Mouse (Mus musculus): ENCODE results near the gene Gsg1. TPM values are rescaled to one million over a fixed set of nuclear protein-coding genes. Genes with fewer than 3 reads are reported as not detected.

The Gsg1 gene
- polyA plus RNA-seq, 1 experiment from 2014 or later = 0.44 TPM

GRCm38 (mm10) chr6:135276474-135277295 is 22.5 kb upstream of the Gsg1 start:
- Histone ChIP-seq H3K36me3 (no peaks in the 10 kb centered on the region), H3K9me3 (no peaks in the 10 kb centered on the region), H3K4me1 (peaks cover 12% of the 10 kb centered on the region), H3K4me2 (replicated peaks) (no peak overlapping the region), H3K27me3 (replicated peaks) (no peaks in the 10 kb centered on the region), H3K9ac (no peak overlapping the region), H3K27ac (no peak overlapping the region), H3K4me3 (no peak overlapping the region)
- no peak for ATAC-seq (ENCODE audit: low FRiP score, low read depth)
- WGBS = 77% methylated on average over 6 of the region's 6 CpGs

DNA sequence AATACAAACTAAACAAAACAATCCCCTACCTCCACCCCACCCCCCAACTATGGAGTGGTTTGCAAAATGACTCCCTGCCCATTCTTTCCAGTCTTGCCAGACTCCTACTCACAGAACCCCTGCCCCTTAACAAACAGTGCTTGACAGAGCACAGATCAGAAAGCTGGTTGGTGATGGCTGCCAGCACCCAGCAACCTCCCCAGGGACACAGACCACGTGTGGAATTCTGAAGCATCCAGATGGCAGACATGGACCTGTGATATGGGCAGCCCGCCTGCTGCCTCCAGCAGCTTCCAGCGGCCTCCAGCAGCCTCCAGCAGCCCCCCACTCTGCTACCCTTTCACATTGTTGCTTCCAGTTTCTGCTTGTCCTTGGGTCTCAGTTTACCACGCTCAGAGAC is 21.1 kb upstream of the Gsg1 start:
- H3K9me3 ChIP-seq = no peaks in the 10 kb centered on the region
- peaks cover 11% of the 10 kb centered on the region for H3K4me1 ChIP-seq
- no peaks in the 10 kb centered on the region for H3K27me3 ChIP-seq (replicated peaks)
- H3K27ac ChIP-seq = no peak overlapping the region
- WGBS = 74% methylated on average over 4 of the region's 4 CpGs
- H3K36me3 ChIP-seq = no peaks in the 10 kb centered on the region
- H3K9ac ChIP-seq = no peak overlapping the region
- no peak overlapping the region for H3K4me3 ChIP-seq
- no peak overlapping the region for H3K4me2 ChIP-seq (replicated peaks)
- ATAC-seq (ENCODE audit: low FRiP score, low read depth) = no peak

DNA sequence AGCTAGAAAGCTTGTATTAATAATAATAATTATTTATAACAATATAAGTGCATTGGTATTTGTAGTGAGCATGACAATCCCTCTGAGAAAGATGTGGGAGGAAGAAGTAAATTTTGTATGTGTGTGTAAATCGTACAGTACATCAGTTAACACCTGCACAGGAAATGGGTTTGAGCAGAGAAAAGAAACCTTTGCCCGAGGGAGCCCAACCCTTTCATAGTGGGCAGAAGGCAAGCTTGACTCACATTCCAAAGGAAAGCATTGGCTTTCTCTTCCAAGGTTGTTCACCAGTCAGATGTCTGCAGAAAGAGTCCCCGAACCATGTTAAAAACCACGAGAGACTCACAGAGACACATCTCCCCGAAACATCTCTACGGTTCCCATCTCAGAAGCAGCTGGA is 18.9 kb upstream of the Gsg1 start:
- ATAC-seq (ENCODE audit: low FRiP score, low read depth) = no peak
- H3K27ac ChIP-seq = no peak overlapping the region
- no peak overlapping the region for H3K4me2 ChIP-seq (replicated peaks)
- no peaks in the 10 kb centered on the region for H3K4me1 ChIP-seq
- H3K4me3 ChIP-seq = no peak overlapping the region
- no peak overlapping the region for H3K9ac ChIP-seq
- 93% methylated on average over 6 of the region's 6 CpGs for WGBS
- H3K9me3 ChIP-seq = no peaks in the 10 kb centered on the region
- no peaks in the 10 kb centered on the region for H3K27me3 ChIP-seq (replicated peaks)
- H3K36me3 ChIP-seq = no peaks in the 10 kb centered on the region

GRCm38 (mm10) chr6:135271761-135272160 is 17.6 kb upstream of the Gsg1 start:
- H3K4me1 ChIP-seq = no peaks in the 10 kb centered on the region

DNA sequence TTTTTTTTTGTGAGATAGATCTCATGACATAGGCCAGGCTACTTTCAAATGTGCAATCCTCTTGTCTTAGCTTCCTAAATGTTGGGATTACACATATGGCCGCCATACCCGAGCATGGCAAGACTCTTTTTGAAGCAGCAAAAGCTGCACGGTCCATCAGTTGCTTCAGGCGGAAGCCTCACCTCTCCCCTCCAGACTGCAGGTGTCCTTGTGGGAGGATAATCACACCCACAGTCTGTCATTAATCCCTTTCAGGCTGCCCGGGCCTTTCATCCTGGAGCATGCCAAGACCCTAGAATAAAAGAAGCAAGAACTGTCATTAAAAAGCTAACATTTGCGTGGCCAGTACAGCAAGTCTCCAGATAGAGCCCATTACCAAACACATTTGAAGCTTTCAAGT is 15.5 kb upstream of the Gsg1 start:
- Histone ChIP-seq H3K27me3 (replicated peaks) (no peaks in the 10 kb centered on the region), H3K9me3 (no peaks in the 10 kb centered on the region), H3K4me3 (no peak overlapping the region), H3K4me2 (replicated peaks) (no peak overlapping the region), H3K36me3 (no peaks in the 10 kb centered on the region), H3K4me1 (no peaks in the 10 kb centered on the region), H3K27ac (no peak overlapping the region), H3K9ac (no peak overlapping the region)
- ATAC-seq (ENCODE audit: low FRiP score, low read depth) = no peak
- WGBS = 36% methylated on average over 6 of the region's 6 CpGs

More at GRCm38 (mm10) chr6:135271761-135272160, 17.6 kb upstream of the Gsg1 start:
- Histone ChIP-seq H3K9me3 (no peaks in the 10 kb centered on the region), H3K27ac (no peak overlapping the region), H3K36me3 (no peaks in the 10 kb centered on the region), H3K4me2 (replicated peaks) (no peak overlapping the region), H3K9ac (no peak overlapping the region), H3K27me3 (replicated peaks) (no peaks in the 10 kb centered on the region), H3K4me3 (no peak overlapping the region)
- WGBS = 61% methylated on average over 2 of the region's 2 CpGs
- no peak for ATAC-seq (ENCODE audit: low FRiP score, low read depth)

GRCm38 (mm10) chr6:135268392-135268791 is 14.2 kb upstream of the Gsg1 start:
- no peak overlapping the region for H3K9ac ChIP-seq
- H3K27me3 ChIP-seq (replicated peaks) = no peaks in the 10 kb centered on the region
- ATAC-seq (ENCODE audit: low FRiP score, low read depth) = no peak
- no peak overlapping the region for H3K4me3 ChIP-seq
- no peaks in the 10 kb centered on the region for H3K4me1 ChIP-seq
- no peaks in the 10 kb centered on the region for H3K9me3 ChIP-seq
- no peaks in the 10 kb centered on the region for H3K36me3 ChIP-seq
- H3K4me2 ChIP-seq (replicated peaks) = no peak overlapping the region
- no peak overlapping the region for H3K27ac ChIP-seq

DNA sequence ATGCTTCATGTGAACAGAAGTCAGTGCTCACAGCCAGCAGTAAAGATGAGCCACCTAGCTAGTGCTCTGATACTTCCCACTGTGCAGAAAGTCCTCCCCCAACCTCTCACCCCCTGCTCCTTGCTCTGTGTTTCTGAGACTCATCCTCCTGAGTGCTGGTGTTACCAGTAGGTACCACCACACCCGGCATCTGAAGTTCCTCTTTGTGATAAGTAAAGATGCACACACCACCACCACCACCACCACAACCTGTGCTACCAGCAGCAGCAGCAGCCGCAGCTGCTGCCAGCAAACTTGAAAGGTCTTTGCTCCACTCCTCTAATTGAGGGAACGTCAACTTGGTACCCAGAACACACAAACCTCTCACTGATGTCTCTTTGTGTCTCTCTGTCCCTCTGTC is 13.1 kb upstream of the Gsg1 start:
- WGBS = 74% methylated on average over 3 of the region's 3 CpGs
- Histone ChIP-seq H3K4me3 (no peak overlapping the region), H3K9me3 (no peaks in the 10 kb centered on the region), H3K4me1 (no peaks in the 10 kb centered on the region), H3K9ac (no peak overlapping the region), H3K27me3 (replicated peaks) (no peaks in the 10 kb centered on the region), H3K4me2 (replicated peaks) (no peak overlapping the region), H3K27ac (no peak overlapping the region), H3K36me3 (no peaks in the 10 kb centered on the region)
- no peak for ATAC-seq (ENCODE audit: low FRiP score, low read depth)

- 97% methylated on average over 1 of the region's 1 CpGs for WGBS
- no peak overlapping the region for H3K4me2 ChIP-seq (replicated peaks)
- H3K4me3 ChIP-seq = no peak overlapping the region
- no peak overlapping the region for H3K9ac ChIP-seq
- H3K4me1 ChIP-seq = no peaks in the 10 kb centered on the region
- no peaks in the 10 kb centered on the region for H3K9me3 ChIP-seq
- ATAC-seq (ENCODE audit: low FRiP score, low read depth) = no peak
- no peaks in the 10 kb centered on the region for H3K36me3 ChIP-seq
- no peak overlapping the region for H3K27ac ChIP-seq
- no peaks in the 10 kb centered on the region for H3K27me3 ChIP-seq (replicated peaks)
These were observed 11.9 kb upstream of the Gsg1 start for GRCm38 (mm10) chr6:135266056-135266455.

GRCm38 (mm10) chr6:135264136-135264535 is 10.0 kb upstream of the Gsg1 start:
- Histone ChIP-seq H3K9ac (no peak overlapping the region), H3K4me2 (replicated peaks) (no peak overlapping the region), H3K27ac (no peak overlapping the region), H3K36me3 (no peaks in the 10 kb centered on the region), H3K9me3 (no peaks in the 10 kb centered on the region), H3K27me3 (replicated peaks) (no peaks in the 10 kb centered on the region), H3K4me3 (no peak overlapping the region), H3K4me1 (no peaks in the 10 kb centered on the region)
- ATAC-seq (ENCODE audit: low FRiP score, low read depth) = no peak
- 93% methylated on average over 6 of the region's 6 CpGs for whole genome bisulfite sequencing

GRCm38 (mm10) chr6:135262565-135262964 is 8.4 kb upstream of the Gsg1 start:
- Histone ChIP-seq H3K4me3 (no peak overlapping the region), H3K27ac (no peak overlapping the region), H3K4me2 (replicated peaks) (no peak overlapping the region), H3K36me3 (no peaks in the 10 kb centered on the region), H3K9me3 (no peaks in the 10 kb centered on the region), H3K4me1 (no peaks in the 10 kb centered on the region), H3K9ac (no peak overlapping the region), H3K27me3 (replicated peaks) (no peaks in the 10 kb centered on the region)
- WGBS = 75% methylated on average over 2 of the region's 2 CpGs
- no peak for ATAC-seq (ENCODE audit: low FRiP score, low read depth)

- Histone ChIP-seq H3K4me2 (replicated peaks) (no peak overlapping the region), H3K27ac (no peak overlapping the region), H3K9me3 (no peaks in the 10 kb centered on the region), H3K9ac (no peak overlapping the region), H3K36me3 (no peaks in the 10 kb centered on the region), H3K4me1 (no peaks in the 10 kb centered on the region), H3K4me3 (no peak overlapping the region), H3K27me3 (replicated peaks) (no peaks in the 10 kb centered on the region)
- ATAC-seq (ENCODE audit: low FRiP score, low read depth) = no peak
- WGBS = 89% methylated on average over 9 of the region's 9 CpGs
These were observed 7.0 kb upstream of the Gsg1 start for GRCm38 (mm10) chr6:135261124-135261523.

DNA sequence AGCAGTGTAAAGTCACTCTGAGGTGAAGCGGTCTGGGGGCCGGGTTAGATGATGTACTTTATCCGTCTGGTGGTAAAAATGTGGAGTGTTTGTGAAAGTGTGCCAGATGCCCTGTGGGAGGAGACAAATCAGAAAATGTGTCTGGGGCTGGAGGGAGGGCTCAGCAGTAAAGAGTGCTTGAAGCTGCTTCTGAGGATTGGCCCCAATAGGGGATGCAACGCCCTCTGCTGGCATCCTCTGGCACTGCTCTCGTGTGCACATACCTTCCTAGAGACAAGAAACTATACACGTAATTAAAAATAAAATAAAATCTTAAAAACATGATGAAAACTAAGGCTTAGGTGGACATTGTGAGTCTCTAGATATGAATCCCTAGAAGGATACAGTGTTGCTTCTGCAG is 6.3 kb upstream of the Gsg1 start:
- H3K27me3 ChIP-seq (replicated peaks) = no peaks in the 10 kb centered on the region
- no peaks in the 10 kb centered on the region; the same call in 1 of the 2 replicates for H3K9me3 ChIP-seq
- no peaks in the 10 kb centered on the region for H3K36me3 ChIP-seq
- ATAC-seq (ENCODE audit: low FRiP score, low read depth) = no peak
- 90% methylated on average over 6 of the region's 6 CpGs for WGBS
- no peak overlapping the region for H3K9ac ChIP-seq
- no peak overlapping the region for H3K27ac ChIP-seq
- no peaks in the 10 kb centered on the region for H3K4me1 ChIP-seq
- no peak overlapping the region for H3K4me3 ChIP-seq
- H3K4me2 ChIP-seq (replicated peaks) = no peak overlapping the region

DNA sequence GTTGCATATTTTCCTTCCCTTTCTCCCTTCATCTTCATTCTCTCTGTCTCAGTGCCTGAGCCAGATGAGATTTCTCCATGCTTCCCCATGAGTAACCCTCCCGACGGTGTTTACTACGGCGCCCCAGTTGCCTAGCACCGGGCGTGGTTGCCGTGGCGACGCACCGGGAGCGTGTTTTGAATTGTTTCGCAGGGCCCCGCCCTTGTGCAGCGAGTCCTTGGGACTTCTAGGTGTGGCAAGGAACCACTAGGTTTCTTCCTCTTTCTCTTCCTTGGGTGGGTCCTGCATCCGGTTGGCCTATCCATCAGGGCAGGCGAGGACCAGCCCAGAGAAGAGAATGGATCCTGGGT is 1.4 kb downstream of the Gsg1 start:
- Histone ChIP-seq H3K27me3 (replicated peaks) (no peaks in the 10 kb centered on the region), H3K36me3 (no peaks in the 10 kb centered on the region), H3K9me3 (no peaks in the 10 kb centered on the region; the same call in 1 of the 2 replicates), H3K9ac (no peak overlapping the region), H3K27ac (no peak overlapping the region), H3K4me1 (peaks cover 19% of the 10 kb centered on the region), H3K4me3 (no peak overlapping the region; the same call in 1 of the 2 replicates), H3K4me2 (replicated peaks) (peak overlapping the region; percentile 57)
- ATAC-seq (ENCODE audit: low FRiP score, low read depth) = peak; percentile 91
- 4% methylated on average over 16 of the region's 16 CpGs for WGBS

Data from neural tube, embryonic 12.5 days (tissue).